Mouse (Mus musculus): Measurements from ENCODE around the gene Fgf3.

DNA sequence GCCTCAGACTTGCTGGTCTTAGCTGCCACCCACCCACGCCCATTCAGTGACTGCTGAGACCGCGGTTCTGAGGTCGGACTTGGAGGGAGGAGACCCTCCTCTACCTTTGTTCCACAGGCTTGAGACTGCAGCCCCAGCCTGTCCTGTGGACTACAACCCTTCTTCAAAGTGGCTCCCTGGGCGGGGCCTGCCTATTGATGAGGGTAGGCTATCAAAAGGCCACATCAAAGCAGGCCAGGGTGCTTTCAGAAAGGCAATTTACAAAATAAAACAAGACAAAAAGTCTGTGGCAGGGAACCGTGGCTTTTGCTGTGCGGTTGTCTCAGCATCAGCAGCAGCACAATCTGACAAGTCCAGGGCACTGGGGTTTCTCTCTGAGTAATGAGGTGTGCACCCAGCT lies 16.0 kb upstream of the Fgf3 start:
- no peak for TF ChIP-seq CTCF (IDR thresholded peaks at IDR 0.05; ENCODE audit: extremely low read depth, insufficient read depth, low read length)
- no peak for TF ChIP-seq POLR2A (IDR thresholded peaks at IDR 0.05; ENCODE audit: extremely low read depth, insufficient read depth, low read length)
